Mouse (Mus musculus): ENCODE data around the gene Carnmt1. TPM values are rescaled to one million over a fixed set of nuclear protein-coding genes. Genes with fewer than 3 reads are reported as not detected.

Carnmt1 gene
- polyA plus RNA-seq, 1 experiment from 2014 or later, result 18.4 TPM

DNA sequence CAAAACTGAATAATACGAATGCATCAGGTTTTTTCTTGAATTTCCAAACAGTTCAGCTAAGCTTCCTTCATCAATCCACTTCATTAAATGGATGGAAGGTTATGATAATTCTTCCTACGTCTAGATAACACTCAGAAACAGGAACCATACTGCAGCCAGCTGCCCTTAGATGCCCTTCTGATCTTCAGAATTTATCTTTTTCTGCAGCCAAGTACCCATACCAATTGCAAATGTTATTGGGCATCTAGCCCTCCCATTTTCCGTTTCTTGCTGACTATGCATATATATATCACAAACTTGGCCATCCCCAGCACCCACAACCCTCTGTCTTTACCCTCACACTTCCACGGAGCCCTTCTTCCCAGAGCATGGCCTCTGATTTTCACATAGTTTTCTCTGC lies 20.6 kb upstream of the Carnmt1 start:
- no peak for ATAC-seq (ENCODE audit: low FRiP score, low TSS enrichment)
- Histone ChIP-seq H3K27ac (replicated peaks) (no peak overlapping the region), H3K36me3 (ENCODE audit: control insufficient read depth, insufficient read depth, low read length) (no peaks in the 10 kb centered on the region), H3K27me3 (ENCODE audit: control insufficient read depth, insufficient read depth, low read length) (no peaks in the 10 kb centered on the region), H3K9ac (ENCODE audit: low read length) (no peak overlapping the region), H3K4me3 (ENCODE audit: low read depth, low read length) (no peak overlapping the region), H3K9me3 (ENCODE audit: control insufficient read depth, low read length) (no peaks in the 10 kb centered on the region), H3K4me1 (replicated peaks; ENCODE audit: control insufficient read depth, insufficient read depth) (no peaks in the 10 kb centered on the region), H3K4me2 (replicated peaks; ENCODE audit: low read depth) (no peak overlapping the region)
- no peak for TF ChIP-seq CTCF (IDR thresholded peaks at IDR 0.05; ENCODE audit: low read depth)
- TF ChIP-seq EP300 (optimal IDR thresholded peaks at IDR 0.05), result no peak
- 85% methylated on average over 4 of the region's 4 CpGs for WGBS
- DNase-seq (ENCODE audit: low spot score), result no peak

DNA sequence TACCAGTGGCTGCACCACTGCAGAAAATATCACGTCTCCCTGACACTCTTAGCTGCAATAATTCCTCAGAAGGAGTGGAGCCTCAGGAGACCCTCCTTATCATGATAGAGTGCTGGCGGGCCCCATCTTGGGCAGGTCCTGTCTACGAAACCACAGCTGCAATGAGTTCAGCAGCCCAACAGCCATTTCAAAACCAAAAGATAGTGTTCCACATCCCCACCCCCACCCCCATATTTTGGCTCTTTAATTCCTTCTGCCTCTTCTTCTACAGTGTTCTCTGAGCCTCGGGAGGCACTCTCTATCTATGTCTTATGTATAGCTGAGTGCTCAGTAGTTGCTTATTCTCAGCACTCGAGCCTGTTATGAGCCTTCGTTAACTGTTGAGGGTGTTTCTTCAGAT lies 20.1 kb upstream of the Carnmt1 start:
- H3K4me1 ChIP-seq (replicated peaks; ENCODE audit: control insufficient read depth, insufficient read depth), result no peaks in the 10 kb centered on the region
- no peaks in the 10 kb centered on the region for H3K36me3 ChIP-seq (ENCODE audit: control insufficient read depth, insufficient read depth, low read length)
- 74% methylated on average over 6 of the region's 6 CpGs for WGBS
- no peaks in the 10 kb centered on the region for H3K27me3 ChIP-seq (ENCODE audit: control insufficient read depth, insufficient read depth, low read length)
- H3K4me2 ChIP-seq (replicated peaks; ENCODE audit: low read depth), result no peak overlapping the region
- H3K9ac ChIP-seq (ENCODE audit: low read length), result no peak overlapping the region
- no peak for DNase-seq (ENCODE audit: low spot score)
- no peaks in the 10 kb centered on the region for H3K9me3 ChIP-seq (ENCODE audit: control insufficient read depth, low read length)
- ATAC-seq (ENCODE audit: low FRiP score, low TSS enrichment), result no peak
- no peak overlapping the region for H3K27ac ChIP-seq (replicated peaks)
- TF ChIP-seq EP300 (optimal IDR thresholded peaks at IDR 0.05), result no peak
- no peak for TF ChIP-seq CTCF (IDR thresholded peaks at IDR 0.05; ENCODE audit: low read depth)
- H3K4me3 ChIP-seq (ENCODE audit: low read depth, low read length), result no peak overlapping the region

DNA sequence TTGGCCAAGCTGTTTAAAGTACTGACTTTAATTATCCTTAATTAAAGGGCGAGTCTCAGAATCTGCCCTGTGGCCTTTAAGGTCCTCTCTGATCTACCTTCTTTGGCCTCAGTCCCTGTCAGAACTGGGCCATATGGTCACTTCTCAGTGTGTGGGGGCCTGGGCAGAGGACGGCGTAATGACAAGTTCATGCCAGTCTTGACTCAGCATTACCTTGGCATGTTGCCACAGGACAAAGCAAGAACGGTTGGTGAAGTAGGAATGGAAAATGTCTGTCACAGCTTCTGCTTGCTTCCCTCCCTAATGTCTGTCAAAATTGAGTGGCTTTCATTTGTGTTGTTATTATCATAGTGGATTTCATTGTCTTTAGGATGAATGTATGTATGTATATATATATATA lies 18.0 kb upstream of the Carnmt1 start:
- Histone ChIP-seq H3K36me3 (ENCODE audit: control insufficient read depth, insufficient read depth, low read length) (no peaks in the 10 kb centered on the region), H3K4me1 (replicated peaks; ENCODE audit: control insufficient read depth, insufficient read depth) (no peaks in the 10 kb centered on the region), H3K27ac (replicated peaks) (no peak overlapping the region), H3K4me2 (replicated peaks; ENCODE audit: low read depth) (no peak overlapping the region), H3K27me3 (ENCODE audit: control insufficient read depth, insufficient read depth, low read length) (no peaks in the 10 kb centered on the region), H3K9ac (ENCODE audit: low read length) (no peak overlapping the region), H3K9me3 (ENCODE audit: control insufficient read depth, low read length) (no peaks in the 10 kb centered on the region), H3K4me3 (ENCODE audit: low read depth, low read length) (no peak overlapping the region)
- ATAC-seq (ENCODE audit: low FRiP score, low TSS enrichment) (no peak), DNase-seq (ENCODE audit: low spot score) (no peak)
- no peak for TF ChIP-seq CTCF (IDR thresholded peaks at IDR 0.05; ENCODE audit: low read depth)
- no peak for TF ChIP-seq EP300 (optimal IDR thresholded peaks at IDR 0.05)
- WGBS, result 70% methylated on average over 4 of the region's 4 CpGs

DNA sequence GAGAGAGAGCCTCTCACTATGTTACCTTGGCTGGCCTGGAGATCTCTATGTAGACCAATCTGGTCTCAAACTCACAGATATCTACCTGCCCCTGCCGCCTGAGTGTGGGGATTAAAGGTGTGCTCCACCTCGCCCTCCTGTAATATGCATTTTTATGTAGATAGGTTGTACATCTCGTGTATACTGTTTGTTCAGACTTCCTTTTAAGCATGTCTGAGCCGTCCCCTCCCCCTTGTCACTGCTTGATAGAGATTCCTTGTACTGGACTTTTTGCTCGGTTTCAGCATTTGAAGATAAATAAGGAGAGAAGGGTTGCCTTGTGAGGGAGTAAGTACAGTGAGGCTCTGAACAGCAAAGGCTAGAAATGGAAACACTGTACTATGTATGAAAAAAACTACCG lies 17.5 kb upstream of the Carnmt1 start:
- Histone ChIP-seq H3K27ac (replicated peaks) (no peak overlapping the region), H3K9me3 (ENCODE audit: control insufficient read depth, low read length) (no peaks in the 10 kb centered on the region), H3K4me1 (replicated peaks; ENCODE audit: control insufficient read depth, insufficient read depth) (no peaks in the 10 kb centered on the region), H3K36me3 (ENCODE audit: control insufficient read depth, insufficient read depth, low read length) (no peaks in the 10 kb centered on the region), H3K4me3 (ENCODE audit: low read depth, low read length) (no peak overlapping the region), H3K4me2 (replicated peaks; ENCODE audit: low read depth) (no peak overlapping the region), H3K27me3 (ENCODE audit: control insufficient read depth, insufficient read depth, low read length) (no peaks in the 10 kb centered on the region), H3K9ac (ENCODE audit: low read length) (no peak overlapping the region)
- no peak for DNase-seq (ENCODE audit: low spot score)
- 68% methylated on average over 6 of the region's 6 CpGs for WGBS
- ATAC-seq (ENCODE audit: low FRiP score, low TSS enrichment), result no peak
- TF ChIP-seq EP300 (optimal IDR thresholded peaks at IDR 0.05) (no peak), CTCF (IDR thresholded peaks at IDR 0.05; ENCODE audit: low read depth) (no peak)

DNA sequence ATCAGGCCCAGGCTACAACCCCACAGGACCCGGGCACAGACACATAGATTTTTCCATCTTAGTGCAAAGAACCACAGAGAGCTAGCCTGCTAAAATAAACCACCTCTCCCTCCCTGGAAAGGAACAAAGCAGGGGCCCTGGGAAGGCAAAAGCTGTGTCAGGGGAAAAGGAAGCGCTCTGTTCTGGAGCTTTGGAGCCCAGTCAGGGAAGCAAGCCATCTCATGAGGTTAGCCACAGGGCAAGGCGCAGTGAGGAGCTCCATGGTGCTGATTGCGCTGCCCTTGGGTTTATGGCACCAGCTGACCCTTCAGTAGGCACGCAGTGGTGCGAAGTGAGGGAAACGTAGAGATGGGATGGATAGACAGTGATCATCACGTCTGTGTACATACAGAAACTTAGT lies 16.2 kb upstream of the Carnmt1 start:
- H3K4me2 ChIP-seq (replicated peaks; ENCODE audit: low read depth), result no peak overlapping the region
- no peaks in the 10 kb centered on the region for H3K4me1 ChIP-seq (replicated peaks; ENCODE audit: control insufficient read depth, insufficient read depth)
- H3K36me3 ChIP-seq (ENCODE audit: control insufficient read depth, insufficient read depth, low read length), result no peaks in the 10 kb centered on the region
- ATAC-seq (ENCODE audit: low FRiP score, low TSS enrichment) (no peak), DNase-seq (ENCODE audit: low spot score) (no peak)
- H3K9ac ChIP-seq (ENCODE audit: low read length), result no peak overlapping the region
- no peak overlapping the region for H3K27ac ChIP-seq (replicated peaks)
- no peaks in the 10 kb centered on the region for H3K27me3 ChIP-seq (ENCODE audit: control insufficient read depth, insufficient read depth, low read length)
- WGBS, result 75% methylated on average over 8 of the region's 8 CpGs
- TF ChIP-seq EP300 (optimal IDR thresholded peaks at IDR 0.05) (no peak), CTCF (IDR thresholded peaks at IDR 0.05; ENCODE audit: low read depth) (no peak)
- no peak overlapping the region for H3K4me3 ChIP-seq (ENCODE audit: low read depth, low read length)
- H3K9me3 ChIP-seq (ENCODE audit: control insufficient read depth, low read length), result no peaks in the 10 kb centered on the region

DNA sequence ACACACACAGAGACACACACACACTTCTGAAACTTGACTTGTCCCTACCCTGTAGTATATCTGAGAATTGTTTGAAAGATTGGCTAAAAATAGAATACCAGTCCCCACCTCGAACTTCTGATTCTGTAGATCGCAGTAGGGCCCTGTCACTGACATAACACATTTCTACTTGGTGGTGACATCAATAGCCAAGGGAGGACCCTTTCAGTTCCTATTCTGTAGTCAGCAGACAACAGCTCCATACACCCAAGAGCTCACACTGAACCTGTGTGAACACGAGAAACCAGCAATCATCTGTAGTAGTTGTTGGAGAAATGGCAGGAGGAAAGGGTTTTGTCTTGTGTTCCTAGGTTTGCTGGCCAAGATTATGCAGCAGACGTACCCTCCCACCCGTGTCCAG lies 15.6 kb upstream of the Carnmt1 start:
- H3K9ac ChIP-seq (ENCODE audit: low read length), result no peak overlapping the region
- H3K4me2 ChIP-seq (replicated peaks; ENCODE audit: low read depth), result no peak overlapping the region
- no peaks in the 10 kb centered on the region for H3K36me3 ChIP-seq (ENCODE audit: control insufficient read depth, insufficient read depth, low read length)
- ATAC-seq (ENCODE audit: low FRiP score, low TSS enrichment), result no peak
- H3K4me3 ChIP-seq (ENCODE audit: low read depth, low read length), result no peak overlapping the region
- H3K27me3 ChIP-seq (ENCODE audit: control insufficient read depth, insufficient read depth, low read length), result no peaks in the 10 kb centered on the region
- no peak for DNase-seq (ENCODE audit: low spot score)
- H3K4me1 ChIP-seq (replicated peaks; ENCODE audit: control insufficient read depth, insufficient read depth), result no peaks in the 10 kb centered on the region
- no peak overlapping the region for H3K27ac ChIP-seq (replicated peaks)
- TF ChIP-seq EP300 (optimal IDR thresholded peaks at IDR 0.05), result no peak
- no peak for TF ChIP-seq CTCF (IDR thresholded peaks at IDR 0.05; ENCODE audit: low read depth)
- H3K9me3 ChIP-seq (ENCODE audit: control insufficient read depth, low read length), result no peaks in the 10 kb centered on the region
- WGBS, result 54% methylated on average over 5 of the region's 5 CpGs
